Comparison of ENCODE assay signal across 28 mouse cellular contexts in the genomic region with DNA sequence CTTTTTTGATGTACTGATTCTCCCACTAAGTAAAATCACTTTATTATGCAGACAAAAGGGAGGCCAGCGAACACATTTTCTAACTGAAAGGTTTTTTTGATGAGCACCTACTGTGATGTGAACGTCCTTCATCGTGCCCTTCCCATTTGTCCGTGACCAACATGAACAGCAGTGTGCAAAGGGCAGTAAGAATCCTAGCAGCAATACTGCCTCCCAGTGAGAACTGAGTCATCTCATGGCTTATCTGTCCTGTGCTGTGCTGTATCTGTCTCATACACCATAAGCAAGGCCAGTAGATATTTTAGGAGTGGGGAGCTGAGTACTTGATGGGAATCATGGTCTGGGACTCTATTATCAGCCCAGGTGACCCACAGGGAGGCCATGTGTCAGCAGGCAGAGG. TPM values are rescaled to one million over a fixed set of nuclear protein-coding genes. Genes with fewer than 3 reads are reported as not detected.
"Had no signal": no experiment of that assay in that cellular context is flagged by ENCODE, and none has a peak within 500 bp of the region (broad histone marks: within the 10 kb centered on the region; RNA-seq: fewer than 3 reads in every experiment).

No protein-coding gene starts in this region.

- H3K9me3 ChIP-seq: heart, embryonic 10.5 days; heart, embryonic 12.5 days; hindbrain, embryonic 10.5 days; hindbrain, embryonic 12.5 days; intestine, embryonic 15.5 days; limb, embryonic 10.5 days; limb, embryonic 12.5 days; liver, embryonic 13.5 days had no signal

- H3K9ac ChIP-seq: heart, embryonic 12.5 days; hindbrain, embryonic 12.5 days; hindbrain, embryonic 14.5 days; intestine, embryonic 15.5 days; limb, embryonic 12.5 days; liver, embryonic 13.5 days had no signal

- H3K27me3 ChIP-seq: heart, embryonic 12.5 days; hindbrain, embryonic 12.5 days; intestine, embryonic 15.5 days; limb, embryonic 12.5 days; liver, embryonic 13.5 days had no signal

- H3K4me2 ChIP-seq: heart, embryonic 12.5 days; hindbrain, embryonic 12.5 days; hindbrain, embryonic 14.5 days; intestine, embryonic 15.5 days; limb, embryonic 12.5 days; liver, embryonic 11.5 days; liver, embryonic 13.5 days had no signal

- ATAC-seq: hindbrain, embryonic 16.5 days; inflammation-experienced regulatory T-cells, adult 6 months; intestine, embryonic 15.5 days; intestine, postnatal 0 days had no signal

- H3K4me1 ChIP-seq: hindbrain, embryonic 12.5 days; intestine, embryonic 15.5 days; limb, embryonic 10.5 days; limb, embryonic 12.5 days; liver, embryonic 13.5 days had no signal

- H3K27ac ChIP-seq: gastrocnemius, adult 2 months; heart, embryonic 10.5 days; hindbrain, embryonic 10.5 days; hindbrain, embryonic 12.5 days; hindbrain, embryonic 14.5 days; intestine, embryonic 15.5 days; layer of hippocampus, adult 2 months; left cerebral cortex, adult 2 months; limb, embryonic 10.5 days; limb, embryonic 12.5 days; liver, embryonic 13.5 days had no signal

- DNase-seq: gastrocnemius, adult 2 months; gastrocnemius, postnatal 10 days; gastrocnemius, postnatal 25 days; heart, adult 18-20 months; heart, postnatal 10 days; heart, postnatal 4 days; kidney, adult 18-20 months; kidney, adult 8-10 months; kidney, postnatal 10 days; kidney, postnatal 25 days; kidney, postnatal 4 days; liver; liver, embryonic 13.5 days had no signal

- H3K4me3 ChIP-seq: gastrocnemius, adult 2 months; heart, embryonic 10.5 days; heart, embryonic 12.5 days; hindbrain, embryonic 10.5 days; hindbrain, embryonic 12.5 days; intestine, embryonic 15.5 days; layer of hippocampus, adult 2 months; left cerebral cortex, adult 2 months; limb, embryonic 10.5 days; limb, embryonic 12.5 days; liver, embryonic 13.5 days had no signal

RNA-seq across cellular contexts. Expression of a gene that starts 41.7 kb away (rescaled TPM):
- polyA plus RNA-seq: heart, embryonic 14.5 days; hindbrain, embryonic 10.5 days; hindbrain, embryonic 16.5 days; limb, embryonic 10.5 days; liver, embryonic 11.5 days had no signal
